8 mouse cellular contexts compared by ENCODE assay signal in the genomic region with DNA sequence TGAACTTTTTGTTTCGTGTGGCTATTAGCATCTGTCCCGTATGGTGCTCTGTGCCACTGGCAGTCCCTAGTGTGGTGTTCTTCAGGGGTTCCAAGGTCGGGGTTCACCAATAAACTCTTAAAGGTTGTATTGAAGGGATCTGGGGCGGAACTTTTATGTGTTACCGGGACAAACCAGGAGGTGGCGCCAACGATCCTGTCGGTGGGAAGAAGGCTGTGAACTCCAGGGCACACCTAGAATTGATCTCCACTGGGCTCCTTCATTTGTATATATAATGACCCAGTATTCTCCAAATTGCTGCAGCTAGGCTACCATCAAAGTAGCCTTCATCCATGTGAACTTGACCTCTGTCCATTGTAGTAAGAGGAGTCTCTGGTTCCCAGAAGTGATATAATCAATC. TPM values are rescaled to one million over a fixed set of nuclear protein-coding genes. Genes with fewer than 3 reads are reported as not detected.
DNase-seq lines count a peak whose midpoint lies in the region; ATAC-seq and TF ChIP-seq lines count a peak whose summit lies in the region.

No protein-coding gene starts in this region.

- H3K9me3 ChIP-seq in MEL (replicated peaks; ENCODE audit: insufficient read depth, low read length) = no peaks in the 10 kb centered on the region

- H3K79me2 ChIP-seq in MEL (ENCODE audit: control insufficient read depth, insufficient read depth, low read length, poor library complexity) = no peaks in the 10 kb centered on the region

- H3K36me3 ChIP-seq in MEL (ENCODE audit: control insufficient read depth in 1 of 2, insufficient read depth in 2 of 2, low read length in 2 of 2) = no peaks in the 10 kb centered on the region

- peak; percentile 26 to 61 for DNase-seq in left cerebral cortex, adult 18-20 months (ENCODE audit: low spot score in 2 of 2)
- DNase-seq in left cerebral cortex, adult 8-10 months (ENCODE audit: low spot score in 2 of 2) = no peak
- DNase-seq in MEL (ENCODE audit: low read depth, low spot score) = peak; percentile 82
- peak; percentile 58 for DNase-seq in c-Kit-positive CD71-positive TER-119-negative erythroid progenitor cells, embryonic 14.5 days (ENCODE audit: low read depth)
- DNase-seq in frontal cortex, postnatal 36 days (ENCODE audit: low spot score in 2 of 2) = peak; percentile 42 to 46
- peak; percentile 50 for DNase-seq in kidney, postnatal 14 days
- DNase-seq in thymus, postnatal 10 days (ENCODE audit: low spot score in 2 of 2) = peak; percentile 15 to 63

- no peak for TF ChIP-seq EP300 in MEL (IDR thresholded peaks at IDR 0.05; ENCODE audit: low read depth in 1 of 2, low read length in 2 of 2)

- no peak overlapping the region for H3K27ac ChIP-seq in MEL (ENCODE audit: control insufficient read depth, low read depth, low read length)

- no peak overlapping the region for H3K4me3 ChIP-seq in MEL (ENCODE audit: control insufficient read depth in 1 of 2, insufficient read depth in 1 of 2, low read depth in 2 of 2, low read length in 2 of 2)

- TF ChIP-seq CTCF in MEL (IDR thresholded peaks at IDR 0.05 in 2 of 3, conservative IDR thresholded peaks at IDR 0.05 in 1 of 3; ENCODE audit: control insufficient read depth in 1 of 3, insufficient read depth in 1 of 3, low read depth in 2 of 3, low read length in 3 of 3, poor library complexity in 1 of 3, severe bottlenecking in 1 of 3) = peak; percentile 76 to 90 (median 86)

- no peak overlapping the region for H3K9ac ChIP-seq in MEL (ENCODE audit: control insufficient read depth, low read depth, low read length, poor library complexity, severe bottlenecking)

- TF ChIP-seq POLR2A in MEL (IDR thresholded peaks at IDR 0.05; ENCODE audit: control insufficient read depth in 1 of 2, insufficient read depth in 1 of 2, low read depth in 1 of 2, low read length in 2 of 2, poor library complexity in 1 of 2) = no peak

- no peaks in the 10 kb centered on the region for H3K4me1 ChIP-seq in MEL (ENCODE audit: control insufficient read depth in 1 of 2, insufficient read depth in 2 of 2, low read length in 2 of 2)

- H3K27me3 ChIP-seq in MEL (ENCODE audit: control insufficient read depth in 1 of 2, insufficient read depth in 2 of 2, low read length in 2 of 2) = no peaks in the 10 kb centered on the region

- peak; percentile 71 for TF ChIP-seq RAD21 in MEL (IDR thresholded peaks at IDR 0.05; ENCODE audit: low read depth, low read length)

- peak; percentile 60; the same call in 1 of the 2 replicates for ATAC-seq in monocyte, adult 5-6 weeks (replicated peaks; ENCODE audit: insufficient number of reproducible peaks, low FRiP score, low TSS enrichment, poor library complexity, severe bottlenecking)

TF ChIP-seq in MEL, 35 proteins besides CTCF, POLR2A, EP300 and RAD21:
- TF ChIP-seq MXI1 (IDR thresholded peaks at IDR 0.05; ENCODE audit: low read depth, low read length) = 0 out of 2 replicates have a peak, but pooled peaks have one; percentile 10
- TF ChIP-seq ZC3H11A (IDR thresholded peaks at IDR 0.05; ENCODE audit: low read depth, low read length) = peak; percentile 70
- TF ChIP-seq GABPA (IDR thresholded peaks at IDR 0.05; ENCODE audit: low read depth, low read length) = no peak
- TF ChIP-seq USF1 (IDR thresholded peaks at IDR 0.05; ENCODE audit: low read depth, low read length) = no peak
- TF ChIP-seq SMC3 (IDR thresholded peaks at IDR 0.05; ENCODE audit: low read depth, low read length) = peak; percentile 91
- no peak for TF ChIP-seq KAT2A (conservative IDR thresholded peaks at IDR 0.05; ENCODE audit: low read depth, low read length)

RNA-seq across cellular contexts. Expression of a gene that starts 10.6 kb away (rescaled TPM):
- total RNA-seq in left cerebral cortex, adult 18-20 months (2021) = 1 to 10 TPM; 2.0 to 2.5 TPM
- total RNA-seq in left cerebral cortex, adult 8-10 months (2022) = 1 to 10 TPM; 1.9 to 3.2 (median 2.9) TPM
- not detected in 2 replicates for total RNA-seq in MEL (2012; rRNA removed)
- not detected for polyA plus RNA-seq in MEL (2012; ENCODE audit: insufficient read depth in 1 of 2, insufficient read length in 2 of 2, low read depth in 1 of 2, low replicate concordance in 2 of 2, missing spikeins in 1 of 2)
- total RNA-seq in monocyte, adult 5-6 weeks (2017) = not detected in 3 replicates

RNA-seq across cellular contexts. Expression of a gene that starts 42.5 kb away (rescaled TPM):
- total RNA-seq in left cerebral cortex, adult 18-20 months (2021) = 100 to 1,000 TPM; 113 to 114 TPM
- total RNA-seq in left cerebral cortex, adult 8-10 months (2022) = 100 to 1,000 TPM; 101 to 116 (median 111) TPM
- 201 and 211 TPM in 2 replicates for total RNA-seq in MEL (2012; rRNA removed)
- 100 to 1,000 TPM in 1 of 2 experiments, not detected in 1; 197 TPM for polyA plus RNA-seq in MEL (2012; ENCODE audit: insufficient read depth in 1 of 2, insufficient read length in 2 of 2, low read depth in 1 of 2, low replicate concordance in 2 of 2, missing spikeins in 1 of 2)
- 13.3 to 20.4 TPM (median 17.9 TPM) in 3 replicates for total RNA-seq in monocyte, adult 5-6 weeks (2017)

Comparison
In these comparisons a context has a peak if more than half of its experiments do, and no peak if none do; other contexts are left out.
1. DNase-seq: peak in left cerebral cortex, adult 18-20 months (2 of 2), MEL (single experiment), c-Kit-positive CD71-positive TER-119-negative erythroid progenitor cells, embryonic 14.5 days (single experiment), frontal cortex, postnatal 36 days (2 of 2), kidney, postnatal 14 days (single experiment) and thymus, postnatal 10 days (2 of 2); none in left cerebral cortex, adult 8-10 months (0 of 2).